Mouse (Mus musculus): ENCODE data around the gene Tmod1. TPM values are rescaled to one million over a fixed set of nuclear protein-coding genes. Genes with fewer than 3 reads are reported as not detected.

The Tmod1 gene
- polyA plus RNA-seq, 2 experiments = 32.2 to 41.7 TPM

DNA sequence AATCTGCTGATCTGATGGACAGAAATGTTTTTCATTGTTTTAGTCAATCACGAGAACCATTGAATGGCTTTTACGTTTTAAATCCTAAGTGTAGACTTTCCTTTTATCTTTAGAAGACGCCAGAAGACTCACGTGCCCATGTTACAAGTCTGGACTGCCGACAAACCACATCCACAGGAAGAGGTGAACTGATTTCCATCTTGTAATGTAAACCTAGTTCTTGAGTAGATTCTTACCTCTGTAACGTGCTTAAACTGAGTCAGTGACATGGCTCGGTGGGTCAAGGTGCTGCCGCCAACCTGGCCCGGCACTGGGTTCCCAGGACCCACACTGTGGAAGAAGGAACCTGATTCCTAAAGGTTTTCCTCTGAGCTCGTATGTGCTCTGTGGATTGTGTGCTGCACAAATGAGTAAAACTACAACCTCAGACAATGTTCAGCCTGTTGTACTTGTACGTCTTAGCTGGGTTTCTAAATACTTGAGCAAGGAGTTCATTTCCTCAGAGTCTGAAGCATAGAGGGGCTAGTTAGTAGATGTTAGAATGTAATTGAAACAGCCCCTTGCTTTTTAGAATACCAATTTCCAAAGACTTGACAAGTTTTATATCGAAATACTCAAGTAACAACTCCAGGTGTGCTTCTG, 113.3 kb downstream of the Tmod1 start:
- Histone ChIP-seq H3K27me3 (ENCODE audit: control insufficient read depth, insufficient read depth, low read length) (no peaks in the 10 kb centered on the region), H3K4me2 (ENCODE audit: low read depth) (no peak overlapping the region), H3K4me1 (replicated peaks; ENCODE audit: control insufficient read depth in 2 of 2, insufficient read depth in 2 of 2, low read length in 1 of 2) (no peaks in the 10 kb centered on the region), H3K4me3 (ENCODE audit: insufficient read depth in 1 of 2, low read depth in 2 of 2, low read length in 2 of 2) (no peak overlapping the region), H3K9ac (replicated peaks) (no peak overlapping the region), H3K36me3 (replicated peaks; ENCODE audit: control insufficient read depth, insufficient read depth, low read depth) (peaks cover 51% of the 10 kb centered on the region), H3K9me3 (ENCODE audit: control insufficient read depth, low read length) (no peaks in the 10 kb centered on the region), H3K27ac (no peak overlapping the region)
- no peak for DNase-seq (ENCODE audit: low read depth in 3 of 3, low spot score in 3 of 3)
- no peak for ATAC-seq (ENCODE audit: insufficient read depth)
- TF ChIP-seq CTCF (IDR thresholded peaks at IDR 0.05; ENCODE audit: low read depth) (no peak), EP300 (IDR thresholded peaks at IDR 0.05; ENCODE audit: low read depth) (no peak)
- WGBS (ENCODE audit: insufficient replicate concordance) = 82% methylated on average over 12 of the region's 12 CpGs

DNA sequence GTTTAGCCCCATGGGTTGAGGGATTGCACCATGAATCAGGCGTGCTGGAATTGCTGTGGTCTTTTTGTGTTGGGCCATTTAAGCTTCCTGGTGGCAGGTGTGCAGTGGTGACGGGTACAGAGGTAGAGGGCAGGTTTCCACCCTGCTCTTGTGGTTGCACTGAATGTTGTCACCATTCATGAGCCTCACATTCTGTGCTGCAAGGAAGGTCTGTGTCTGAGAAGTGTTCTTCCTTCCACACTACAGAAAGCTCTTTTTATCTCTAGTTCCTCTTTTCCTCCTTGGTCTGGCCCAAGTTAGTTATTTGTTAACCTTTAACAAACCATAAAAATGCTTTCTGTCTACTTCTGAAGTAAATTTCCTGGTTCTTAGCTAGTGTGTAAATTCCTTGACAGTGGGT, 125.3 kb downstream of the Tmod1 start:
- peaks cover 48% of the 10 kb centered on the region for H3K36me3 ChIP-seq (replicated peaks; ENCODE audit: control insufficient read depth, insufficient read depth, low read depth)
- no peaks in the 10 kb centered on the region for H3K27me3 ChIP-seq (ENCODE audit: control insufficient read depth, insufficient read depth, low read length)
- DNase-seq (ENCODE audit: low read depth in 3 of 3, low spot score in 3 of 3) (no peak), ATAC-seq (ENCODE audit: insufficient read depth) (no peak)
- H3K27ac ChIP-seq = no peak overlapping the region
- no peak overlapping the region for H3K4me2 ChIP-seq (ENCODE audit: low read depth)
- no peak overlapping the region for H3K9ac ChIP-seq (replicated peaks)
- TF ChIP-seq CTCF (IDR thresholded peaks at IDR 0.05; ENCODE audit: low read depth) (no peak), EP300 (IDR thresholded peaks at IDR 0.05; ENCODE audit: low read depth) (no peak)
- H3K9me3 ChIP-seq (ENCODE audit: control insufficient read depth, low read length) = no peaks in the 10 kb centered on the region
- no peaks in the 10 kb centered on the region for H3K4me1 ChIP-seq (replicated peaks; ENCODE audit: control insufficient read depth in 2 of 2, insufficient read depth in 2 of 2, low read length in 1 of 2)
- 62% methylated on average over 2 of the region's 2 CpGs for WGBS (ENCODE audit: insufficient replicate concordance)
- no peak overlapping the region for H3K4me3 ChIP-seq (ENCODE audit: insufficient read depth in 1 of 2, low read depth in 2 of 2, low read length in 2 of 2)

Other genes starting within 250 kb of the Tmod1 start
- gene Aldh1b1, start 239.9 kb upstream of the Tmod1 start, polyA plus RNA-seq (2012; rRNA removed) = 26.8 and 30.5 TPM in 2 replicates
- gene Aldh1b1, start 239.9 kb upstream of the Tmod1 start, polyA plus RNA-seq (2014; fragmentation: Nextera tagmentation; extraction: Ambion mirVana) = 23.4 and 28.3 TPM in 2 replicates
- 0.03 and 0.69 TPM in 2 replicates for gene Igfbpl1, start 212.0 kb upstream of the Tmod1 start, polyA plus RNA-seq (2012; rRNA removed)
- gene Igfbpl1, start 212.0 kb upstream of the Tmod1 start, polyA plus RNA-seq (2014; fragmentation: Nextera tagmentation; extraction: Ambion mirVana) = not detected in 2 replicates
- 3.9 and 4.6 TPM in 2 replicates for gene Stra6l, start 190.3 kb upstream of the Tmod1 start, polyA plus RNA-seq (2012; rRNA removed)
- gene Stra6l, start 190.3 kb upstream of the Tmod1 start, polyA plus RNA-seq (2014; fragmentation: Nextera tagmentation; extraction: Ambion mirVana) = 4.4 and 4.6 TPM in 2 replicates
- 0.01 TPM in 2 replicates for gene Ccdc180, start 148.6 kb upstream of the Tmod1 start, polyA plus RNA-seq (2012; rRNA removed)
- gene Ccdc180, start 148.6 kb upstream of the Tmod1 start, polyA plus RNA-seq (2014; fragmentation: Nextera tagmentation; extraction: Ambion mirVana) = 0.06 and 0.08 TPM in 2 replicates
- 3.1 and 5.0 TPM in 2 replicates for gene Tdrd7, start 73.6 kb upstream of the Tmod1 start, polyA plus RNA-seq (2012; rRNA removed)
- gene Tdrd7, start 73.6 kb upstream of the Tmod1 start, polyA plus RNA-seq (2014; fragmentation: Nextera tagmentation; extraction: Ambion mirVana) = 7.6 and 7.9 TPM in 2 replicates
- 20.1 and 36.1 TPM in 2 replicates for gene Ncbp1, start 99.7 kb downstream of the Tmod1 start, polyA plus RNA-seq (2012; rRNA removed)
- 40.9 and 47.0 TPM in 2 replicates for gene Ncbp1, start 99.7 kb downstream of the Tmod1 start, polyA plus RNA-seq (2014; fragmentation: Nextera tagmentation; extraction: Ambion mirVana)
- 4.3 and 6.0 TPM in 2 replicates for gene Tstd2, start 99.8 kb downstream of the Tmod1 start, polyA plus RNA-seq (2012; rRNA removed)
- gene Tstd2, start 99.8 kb downstream of the Tmod1 start, polyA plus RNA-seq (2014; fragmentation: Nextera tagmentation; extraction: Ambion mirVana) = 3.8 and 5.0 TPM in 2 replicates
- gene Xpa, start 157.4 kb downstream of the Tmod1 start, polyA plus RNA-seq (2012; rRNA removed) = 3.1 and 8.2 TPM in 2 replicates
- gene Xpa, start 157.4 kb downstream of the Tmod1 start, polyA plus RNA-seq (2014; fragmentation: Nextera tagmentation; extraction: Ambion mirVana) = 8.7 and 8.8 TPM in 2 replicates